Mouse (Mus musculus) cerebral cortex, adult 2 months (tissue): ENCODE results near the gene Alk.

Source experiments
- WGBS: fragments of 180-500 bp; shearing (Covaris S2); methylation state at CpG from one replicate; pipeline ENCODE4 v1.1.7; 2018; 5-methylcytosine and 5-hydroxymethylcytosine counted together

Gene Alk

DNA sequence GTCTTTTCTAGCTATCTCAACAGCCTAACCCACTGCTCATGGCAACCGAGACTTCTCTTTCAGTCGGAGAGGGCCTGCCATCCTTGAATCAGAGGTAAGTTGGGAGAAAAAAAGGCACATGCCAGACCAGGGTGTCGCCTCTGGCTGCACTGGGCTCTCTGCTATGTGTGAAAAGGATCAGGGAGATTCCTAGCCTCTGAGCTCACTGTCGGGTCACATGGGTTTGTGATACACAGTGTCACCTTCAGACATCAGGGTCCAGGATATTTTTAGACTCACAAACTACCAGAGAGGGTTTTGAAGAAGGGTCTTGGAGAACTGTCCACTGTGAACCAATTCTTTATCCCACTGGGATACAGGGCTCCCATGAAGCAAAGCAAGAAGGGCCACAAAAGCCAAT is 352.9 kb downstream of the Alk start:
- WGBS, result 87% methylated on average over 4 of the region's 4 CpGs

DNA sequence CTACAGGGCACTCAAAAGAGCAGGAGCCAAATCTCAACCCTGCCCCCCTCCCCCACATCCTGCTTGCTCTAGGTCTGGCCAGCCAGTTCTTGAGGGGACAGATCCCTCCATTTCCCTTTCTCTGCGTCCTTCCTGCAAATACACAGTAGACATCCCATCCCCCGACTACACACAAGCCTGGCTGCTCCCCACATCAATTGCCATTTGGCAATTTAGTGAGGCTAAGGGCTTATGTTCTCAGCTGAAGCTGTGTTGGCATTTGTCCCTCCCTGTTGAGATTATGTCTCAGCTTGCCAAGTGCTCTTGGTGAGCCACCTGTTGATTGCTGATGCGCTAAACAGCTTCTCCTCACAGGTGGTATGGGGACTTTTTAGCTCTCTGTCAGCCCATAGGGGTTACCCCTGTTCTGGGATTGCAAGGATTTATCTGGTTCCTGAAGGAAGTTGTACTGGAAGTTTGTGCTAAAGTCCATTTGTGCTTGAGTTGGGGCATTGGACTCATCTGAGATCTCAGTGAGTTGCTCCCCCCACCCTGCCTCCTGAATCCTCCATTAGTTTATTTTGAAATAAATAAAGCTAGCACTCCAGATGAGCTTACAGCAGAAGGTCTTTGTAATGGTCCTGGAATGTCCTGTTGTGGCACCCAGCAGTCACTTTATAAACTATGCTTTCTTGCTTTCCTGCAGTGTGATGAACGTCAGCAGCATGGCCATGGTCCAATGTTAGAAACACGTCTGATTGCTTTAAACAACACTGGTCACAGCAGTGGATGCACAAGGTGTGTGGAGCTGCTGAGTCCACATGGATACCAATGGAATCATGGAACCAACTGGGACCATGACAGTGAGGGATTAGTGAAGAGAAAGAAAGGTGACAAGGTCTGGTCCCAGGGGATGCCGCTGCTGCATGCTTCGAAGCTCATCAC is 353.7 kb downstream of the Alk start:
- 58% methylated on average over 7 of the region's 7 CpGs for WGBS

DNA sequence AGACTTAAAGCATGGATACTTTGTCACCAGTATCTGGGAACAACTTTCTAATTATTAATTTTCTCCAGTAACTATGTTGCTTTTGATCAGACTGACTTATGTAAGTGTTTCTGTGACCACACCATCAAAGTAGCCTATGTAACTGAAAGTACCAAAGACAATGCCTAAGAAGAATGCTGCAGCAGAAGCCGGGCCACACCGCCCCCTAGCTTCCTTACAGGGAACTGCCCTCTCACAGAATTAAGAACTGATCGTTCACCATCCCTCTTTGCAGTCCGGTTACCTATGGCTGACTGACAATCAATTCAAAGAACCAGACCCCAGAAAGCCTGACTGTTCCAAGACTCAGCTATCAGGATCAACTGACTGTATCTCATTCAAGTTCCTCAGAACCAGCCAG is 362.4 kb downstream of the Alk start:
- WGBS, result 37% methylated on average over 4 of the region's 4 CpGs

DNA sequence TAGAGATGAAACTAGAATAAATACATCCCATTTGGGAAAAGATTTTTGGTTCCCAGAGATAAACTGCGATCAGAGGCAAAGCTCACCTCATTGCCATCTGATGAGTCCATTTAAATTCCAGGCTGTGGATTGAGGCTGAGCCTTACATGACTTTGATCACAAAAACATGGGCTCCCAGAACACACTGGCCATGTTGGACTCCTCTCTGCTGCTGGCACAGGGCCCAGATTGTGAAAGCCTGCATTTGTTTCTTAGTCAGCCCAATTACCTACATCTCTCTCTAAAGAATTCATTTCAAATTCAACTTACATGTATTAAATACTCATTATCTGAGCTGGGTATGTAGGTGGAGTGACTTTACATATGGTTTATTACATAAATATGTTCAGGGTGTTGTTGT is 367.1 kb downstream of the Alk start:
- 74% methylated on average over 1 of the region's 1 CpGs for WGBS

DNA sequence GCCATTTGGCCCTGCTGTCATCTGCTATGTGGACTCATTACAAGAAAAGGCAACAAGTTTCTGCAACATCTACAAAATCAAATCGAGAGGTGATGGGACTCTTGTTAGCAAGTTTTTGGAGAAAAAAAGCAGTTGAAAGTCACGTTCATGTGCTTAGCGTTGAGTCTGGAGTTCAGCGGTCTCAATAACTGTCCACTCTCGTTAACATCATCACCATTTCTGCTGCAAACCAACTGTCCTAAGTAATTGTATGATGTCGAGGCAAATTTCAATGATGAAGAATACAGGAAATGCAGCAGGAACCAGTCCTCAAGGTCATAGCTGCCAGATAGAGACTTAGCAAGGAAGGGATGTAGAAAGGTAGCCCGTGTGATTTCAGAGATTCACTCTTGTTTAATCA is 373.5 kb downstream of the Alk start:
- 93% methylated on average over 7 of the region's 7 CpGs for WGBS

DNA sequence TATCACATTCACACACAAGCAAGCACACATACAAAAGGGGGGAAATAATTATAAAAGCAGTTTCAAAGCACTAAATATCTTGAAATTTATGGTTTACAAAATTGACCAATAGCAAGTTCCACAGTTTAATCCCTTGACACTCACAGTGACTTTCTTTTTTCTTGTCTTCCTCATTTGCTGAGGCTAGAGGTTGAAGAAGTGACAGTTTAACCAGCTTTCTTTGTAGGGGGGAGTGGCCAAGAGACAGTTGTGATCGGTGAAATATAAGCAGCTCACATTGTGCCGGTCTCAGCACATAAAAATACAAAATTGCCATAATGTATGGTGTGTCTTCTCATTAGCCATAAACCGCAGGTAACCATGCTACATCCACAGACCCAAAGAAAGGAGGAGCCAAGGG is 385.6 kb downstream of the Alk start:
- 93% methylated on average over 3 of the region's 3 CpGs for WGBS

DNA sequence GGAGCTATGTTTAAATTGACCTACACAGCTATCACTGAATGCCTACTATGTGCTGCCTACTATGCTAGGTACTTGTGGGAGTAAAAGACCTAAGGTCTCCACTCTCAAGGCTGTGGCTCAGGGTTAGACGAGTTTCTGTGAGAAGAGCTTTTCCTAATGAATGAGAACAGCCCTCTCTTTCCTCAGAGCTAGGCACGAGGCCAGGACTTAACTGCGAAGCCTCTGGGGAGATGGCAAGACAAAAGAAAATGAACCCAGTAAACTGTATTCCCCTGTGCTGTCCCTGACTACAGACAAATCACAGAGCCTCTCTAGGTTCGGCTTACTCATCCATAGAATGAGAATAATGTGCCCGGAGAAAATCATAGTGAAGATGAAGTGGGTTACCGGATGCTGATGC is 406.9 kb downstream of the Alk start:
- 53% methylated on average over 6 of the region's 6 CpGs for WGBS

DNA sequence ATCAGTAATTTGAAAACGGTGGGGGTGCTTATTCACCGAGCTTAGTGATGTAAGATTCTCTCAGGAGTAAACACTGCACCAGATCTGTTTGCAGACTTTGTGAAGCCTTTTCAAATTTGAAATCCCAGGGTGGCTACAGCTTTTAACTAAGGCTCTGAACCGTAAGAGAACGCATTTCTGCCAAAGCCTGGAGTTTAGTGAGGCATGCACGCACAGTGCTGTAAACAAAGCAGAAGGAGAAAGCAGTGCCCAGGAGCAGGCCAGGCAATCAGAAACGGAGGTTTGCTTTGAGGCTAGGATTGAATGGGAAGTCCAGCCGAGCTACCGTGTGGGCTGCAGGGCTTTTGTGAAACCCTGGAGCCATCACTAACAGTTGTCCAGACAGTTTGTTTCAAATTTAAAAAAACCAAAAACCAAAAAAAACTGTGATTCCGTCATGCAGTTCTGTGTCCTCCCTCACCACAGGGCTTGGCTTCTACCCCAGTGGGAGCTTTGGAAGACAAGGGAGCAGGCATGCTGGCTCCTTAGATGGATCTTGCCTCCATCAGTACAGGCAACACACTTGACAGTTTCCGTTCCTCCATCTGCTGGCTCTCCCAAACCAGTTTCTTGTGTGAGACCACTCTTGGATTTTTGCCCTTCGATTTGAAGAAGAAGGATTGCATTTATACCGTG is 409.3 kb downstream of the Alk start:
- WGBS, result 35% methylated on average over 12 of the region's 12 CpGs

DNA sequence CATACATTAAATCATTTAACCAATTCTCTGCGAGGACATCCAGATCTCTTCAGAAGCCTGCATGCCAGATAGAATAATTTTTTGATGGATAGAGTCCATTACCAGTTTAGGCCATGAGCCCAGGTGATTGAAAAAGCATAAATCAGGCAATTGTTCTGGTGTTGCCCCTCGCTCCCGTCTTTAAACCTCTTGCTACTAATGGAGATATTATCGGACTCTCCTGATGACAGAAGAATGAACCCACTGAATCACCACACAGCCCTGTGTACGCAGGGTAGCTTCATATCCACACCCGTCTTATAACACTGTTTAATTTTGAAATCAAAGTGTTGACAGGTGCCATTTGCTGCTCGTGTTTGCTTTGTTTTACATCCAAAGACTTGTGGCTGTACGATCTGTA is 413.9 kb downstream of the Alk start:
- WGBS, result 84% methylated on average over 8 of the region's 8 CpGs

DNA sequence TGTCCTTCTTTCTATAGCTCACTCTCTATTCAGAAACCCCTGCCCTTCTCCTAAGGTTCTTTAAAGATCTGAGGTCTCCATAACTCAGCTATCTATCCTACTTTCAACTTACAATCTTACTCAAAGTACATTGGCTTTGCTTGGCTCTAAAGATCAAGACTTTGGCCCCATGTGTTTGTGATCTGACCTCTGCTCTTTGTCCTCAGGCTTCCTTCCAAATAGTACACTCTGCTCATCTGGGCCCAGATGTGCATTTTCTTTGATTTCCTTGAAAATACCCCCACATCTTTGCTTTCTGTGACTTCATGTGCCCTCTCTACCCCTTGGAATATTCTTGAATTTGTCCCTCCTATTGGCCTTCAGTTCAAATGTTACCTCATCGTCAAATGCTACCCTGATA is 417.4 kb downstream of the Alk start:
- 93% methylated on average over 1 of the region's 1 CpGs for WGBS

DNA sequence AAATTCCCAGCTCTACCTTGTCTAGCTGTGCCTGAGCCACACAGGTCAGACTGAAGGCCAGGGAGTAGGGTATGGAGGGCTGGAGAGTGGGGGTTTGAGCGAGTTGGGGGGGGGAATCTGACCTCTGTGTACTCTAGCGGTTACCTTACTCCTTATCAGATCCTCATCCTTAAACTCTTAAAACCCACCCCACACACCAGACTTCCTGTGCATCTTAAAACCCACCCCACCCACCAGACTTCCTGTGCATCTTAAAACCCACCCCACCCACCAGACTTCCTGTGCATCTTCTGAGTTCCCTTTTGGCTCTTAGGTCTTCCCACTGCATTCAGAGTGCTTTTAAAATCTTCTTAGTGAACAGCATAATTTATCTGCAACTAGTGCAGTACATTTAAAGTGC is 422.0 kb downstream of the Alk start:
- 79% methylated on average over 2 of the region's 2 CpGs for WGBS

DNA sequence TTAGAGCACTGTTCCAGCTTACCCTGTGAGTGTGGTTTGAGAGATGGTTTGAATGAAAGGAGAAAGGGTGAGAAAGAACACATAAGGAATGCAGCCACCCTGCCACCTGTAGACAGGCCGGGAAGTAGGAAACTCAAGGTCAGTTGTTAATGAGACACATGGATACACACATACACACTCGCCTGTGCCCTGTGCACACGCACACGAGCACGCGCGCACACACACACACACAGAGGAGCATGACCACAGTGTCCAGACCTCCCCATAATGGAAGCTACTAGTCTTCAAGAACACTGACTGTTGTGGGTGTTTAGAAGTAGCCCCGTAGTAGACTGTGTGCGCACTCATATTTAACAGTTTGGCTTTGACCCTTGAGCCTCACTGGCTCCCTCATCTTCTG is 424.2 kb downstream of the Alk start:
- 95% methylated on average over 9 of the region's 9 CpGs for WGBS

DNA sequence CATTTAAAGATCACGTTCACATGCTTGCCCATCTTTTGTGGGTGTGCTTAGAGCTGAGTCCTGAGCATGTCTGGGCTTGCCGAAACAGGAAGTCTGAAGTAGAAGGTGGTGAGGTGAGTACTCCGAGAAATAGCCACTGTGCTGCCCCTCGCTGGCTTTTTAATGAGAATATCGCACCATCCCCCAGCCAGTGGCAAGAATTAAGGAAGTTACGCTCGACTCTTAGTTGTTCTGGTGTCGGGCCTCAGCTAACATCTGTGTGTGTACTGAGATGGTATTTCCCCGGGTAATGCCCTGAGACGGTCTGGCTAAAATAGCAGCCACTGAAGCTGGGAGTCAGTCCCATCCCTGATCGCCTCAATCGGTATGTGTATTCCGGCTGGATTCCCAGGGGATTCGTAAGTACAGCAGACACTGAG is 424.7 kb downstream of the Alk start:
- 88% methylated on average over 14 of the region's 14 CpGs for WGBS

DNA sequence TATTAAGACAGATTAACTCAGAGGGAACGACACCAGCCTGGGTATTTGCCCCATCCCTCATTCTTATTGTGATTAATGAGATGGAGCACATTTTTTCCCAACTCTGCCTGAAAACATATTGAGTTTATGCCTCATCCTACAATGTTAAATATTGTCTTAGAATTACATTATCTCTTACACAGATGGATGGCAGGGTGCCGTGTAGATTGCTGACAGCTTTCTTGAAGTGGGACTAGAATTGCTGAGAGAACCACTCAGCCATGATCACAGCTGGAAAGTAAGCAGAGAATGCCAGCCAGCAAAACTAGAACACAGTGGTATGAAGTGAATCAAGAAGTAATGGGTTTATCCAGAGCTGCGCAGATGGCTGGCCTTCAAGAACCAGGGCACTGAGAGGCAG is 430.6 kb downstream of the Alk start:
- 71% methylated on average over 3 of the region's 3 CpGs for WGBS

DNA sequence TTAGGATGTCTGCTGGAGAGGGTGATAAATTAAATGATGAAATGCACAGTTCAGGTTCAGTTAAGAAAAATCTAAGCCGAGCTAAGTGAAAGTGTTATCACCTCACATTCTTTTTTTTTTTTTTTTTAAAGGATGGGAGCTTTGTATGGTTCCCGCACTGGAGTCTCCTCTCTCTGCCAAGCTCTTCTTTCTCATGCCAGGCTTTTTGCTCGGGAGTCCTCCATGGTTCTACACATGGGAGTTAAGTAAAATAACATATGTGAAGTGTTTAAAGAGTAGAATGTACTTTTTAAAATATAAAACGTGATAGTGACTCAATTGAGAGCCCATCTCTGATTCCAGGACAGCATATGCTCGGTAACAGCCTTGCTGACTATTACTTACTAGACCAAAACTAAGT is 436.3 kb downstream of the Alk start:
- WGBS, result 46% methylated on average over 5 of the region's 5 CpGs

DNA sequence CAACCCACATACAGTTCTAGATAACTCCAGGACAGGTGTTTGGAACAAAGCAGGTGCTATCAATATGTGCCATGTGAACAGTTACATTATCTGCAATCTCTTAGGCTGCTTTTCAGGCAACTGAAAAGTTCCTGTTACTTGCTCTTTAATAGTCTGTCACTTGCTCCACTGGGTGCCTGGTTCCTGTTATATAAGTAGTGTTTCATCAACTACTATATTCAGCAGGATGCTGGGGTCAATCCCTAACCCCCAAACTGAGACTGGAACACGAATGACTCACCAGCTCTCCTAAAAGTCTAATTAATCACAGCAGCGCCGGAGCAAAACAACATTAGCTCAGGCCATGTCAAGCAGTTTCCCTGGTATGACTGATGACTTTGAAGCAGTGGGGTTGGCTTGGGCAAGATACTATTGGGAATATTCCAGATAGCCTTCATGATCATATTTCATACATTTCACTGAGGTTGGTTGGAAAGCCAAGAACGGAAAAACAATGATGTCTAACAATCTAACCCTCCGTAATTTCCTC is 445.5 kb downstream of the Alk start:
- WGBS, result 82% methylated on average over 5 of the region's 5 CpGs

DNA sequence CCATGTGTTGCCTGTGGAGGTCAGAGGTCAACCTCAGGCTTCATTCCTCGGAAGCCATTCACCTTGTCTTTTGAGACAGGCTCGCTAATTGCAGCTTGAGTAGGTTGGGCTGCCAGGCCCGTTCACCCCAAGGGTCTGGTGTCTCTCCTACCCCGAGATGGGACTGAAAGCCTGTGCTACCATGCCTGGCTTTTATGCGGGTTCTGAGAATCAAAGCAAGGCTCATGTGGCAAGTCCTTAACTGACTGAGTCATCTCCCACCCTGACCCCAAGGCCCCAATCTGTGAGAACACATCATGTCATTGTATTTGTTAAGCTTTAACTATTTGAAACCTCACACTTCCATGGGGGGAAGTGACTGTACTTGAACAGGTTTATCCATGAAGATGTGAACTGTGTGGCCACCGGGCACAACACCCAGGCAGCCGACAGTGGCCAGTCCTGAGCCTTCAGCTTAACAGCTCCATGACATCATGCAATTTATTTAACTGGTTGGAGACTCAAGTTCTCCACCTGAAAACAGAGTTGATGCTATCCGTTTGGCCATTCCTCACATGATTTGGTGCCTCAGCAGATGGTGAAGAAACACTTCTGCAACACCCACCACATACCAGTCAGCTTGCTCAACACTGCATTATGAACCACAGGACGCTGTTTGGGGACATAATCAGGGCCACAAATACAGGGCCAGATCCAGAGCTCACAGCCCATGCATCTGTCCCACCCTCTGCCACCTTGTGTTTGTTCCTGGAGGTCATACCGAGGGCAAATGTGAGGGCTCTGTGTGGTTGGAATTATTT is 446.4 kb downstream of the Alk start:
- WGBS, result 80% methylated on average over 10 of the region's 10 CpGs

DNA sequence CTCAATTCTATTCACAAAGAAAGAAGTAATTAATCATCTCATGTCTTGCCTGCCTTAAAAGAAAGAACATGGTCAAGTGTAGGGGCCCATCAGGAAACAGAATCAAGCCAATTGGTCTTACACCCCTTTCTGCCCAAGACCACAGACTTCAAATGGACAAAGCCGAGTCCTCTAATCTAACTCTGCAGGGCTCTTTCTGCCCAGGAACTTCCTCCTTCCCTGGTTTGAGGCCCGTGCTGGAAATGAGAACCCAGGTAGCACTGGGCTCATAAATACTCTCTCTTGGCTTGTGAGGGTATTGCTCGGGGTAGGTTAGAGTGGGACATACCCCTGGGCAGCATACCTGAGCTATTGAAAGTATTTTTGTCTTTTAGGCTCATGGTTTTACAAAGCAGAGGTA is 451.4 kb downstream of the Alk start:
- 87% methylated on average over 3 of the region's 3 CpGs for WGBS

DNA sequence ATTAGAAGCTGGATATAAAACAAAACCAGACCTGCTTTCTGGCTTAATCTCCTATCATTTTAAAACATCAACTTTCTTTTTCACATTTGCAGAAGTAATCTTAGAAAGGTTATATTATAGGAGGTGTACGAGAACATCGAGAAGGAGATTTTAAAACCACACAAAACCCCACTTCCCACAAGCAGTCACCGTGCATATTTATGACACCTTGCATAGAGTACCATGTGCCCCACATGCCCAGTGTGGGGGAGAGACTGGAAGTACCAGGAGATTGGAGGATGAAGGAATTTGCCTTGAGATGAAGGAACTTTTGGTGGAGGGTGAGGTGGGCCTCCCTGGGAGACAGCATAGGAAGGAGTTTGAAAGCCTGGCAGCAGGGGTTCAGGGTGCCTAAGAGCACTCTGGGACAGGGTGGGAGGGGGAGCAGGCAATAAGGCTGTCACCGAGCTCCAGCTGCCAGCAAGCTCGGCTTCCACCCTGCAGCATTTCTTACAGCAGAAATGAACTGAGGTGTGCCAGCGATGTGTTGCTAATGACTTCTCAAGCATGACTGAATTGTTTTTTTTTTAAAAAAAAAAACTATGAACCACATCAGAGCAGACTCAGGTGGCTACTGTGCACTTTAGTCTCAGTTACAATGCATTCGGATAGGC is 459.4 kb downstream of the Alk start:
- 66% methylated on average over 7 of the region's 7 CpGs for WGBS

DNA sequence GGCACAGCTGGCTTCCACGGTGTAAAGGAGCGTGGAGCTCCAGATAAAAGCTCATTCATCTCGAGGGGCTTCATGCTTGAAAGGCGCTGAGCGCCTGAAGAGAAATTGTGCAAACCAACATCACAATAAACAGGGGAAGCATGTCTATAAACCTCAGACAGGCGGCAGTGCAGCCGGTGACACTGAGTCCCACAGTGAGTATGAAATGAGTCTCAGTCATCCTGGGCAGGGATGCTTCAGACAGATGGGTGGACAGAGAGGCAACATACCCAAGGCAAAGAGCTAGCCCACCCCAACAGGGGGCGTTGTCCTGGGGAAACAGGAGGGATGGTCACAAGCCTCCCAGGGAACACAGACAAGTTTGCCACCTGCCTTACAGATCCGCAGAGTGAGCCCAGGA is 460.0 kb downstream of the Alk start:
- 81% methylated on average over 9 of the region's 9 CpGs for WGBS

DNA sequence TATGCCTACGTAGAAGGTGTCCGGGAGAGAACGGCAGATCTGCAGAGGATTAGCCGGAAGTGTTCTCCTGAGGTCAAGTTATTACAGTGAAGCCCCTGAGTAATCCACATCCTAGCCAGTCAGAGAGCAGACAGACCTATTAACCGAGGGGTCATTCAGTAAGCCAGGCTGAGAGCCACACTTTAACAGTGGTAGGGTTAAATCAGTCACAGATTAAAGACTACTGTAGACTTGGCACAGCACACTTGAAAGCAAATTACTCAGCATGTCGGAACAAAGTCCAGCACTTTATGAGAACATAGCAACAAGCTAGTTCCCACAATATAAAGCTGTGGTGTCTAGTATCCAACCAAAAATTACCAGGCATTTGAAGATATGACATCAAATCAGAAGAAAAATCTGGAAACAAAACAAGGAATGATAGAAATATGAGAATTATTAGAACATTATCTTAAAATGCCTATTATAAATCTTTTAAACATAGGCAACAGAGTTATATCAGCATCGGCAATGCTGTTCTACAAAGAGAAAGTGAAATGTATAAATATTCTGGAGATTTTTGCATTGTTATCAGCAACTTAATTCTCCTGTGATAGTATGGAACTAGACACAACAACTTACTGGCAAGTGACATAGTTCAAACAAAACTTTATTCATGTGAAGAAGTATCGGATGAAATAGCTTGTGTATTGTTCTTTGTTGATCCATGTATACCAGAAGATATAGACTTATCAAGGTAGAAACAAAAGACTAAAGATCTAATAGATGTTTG is 472.1 kb downstream of the Alk start:
- WGBS, result 86% methylated on average over 8 of the region's 8 CpGs
